Mouse (Mus musculus): Measurements from ENCODE around the gene Dnase2b.

DNA sequence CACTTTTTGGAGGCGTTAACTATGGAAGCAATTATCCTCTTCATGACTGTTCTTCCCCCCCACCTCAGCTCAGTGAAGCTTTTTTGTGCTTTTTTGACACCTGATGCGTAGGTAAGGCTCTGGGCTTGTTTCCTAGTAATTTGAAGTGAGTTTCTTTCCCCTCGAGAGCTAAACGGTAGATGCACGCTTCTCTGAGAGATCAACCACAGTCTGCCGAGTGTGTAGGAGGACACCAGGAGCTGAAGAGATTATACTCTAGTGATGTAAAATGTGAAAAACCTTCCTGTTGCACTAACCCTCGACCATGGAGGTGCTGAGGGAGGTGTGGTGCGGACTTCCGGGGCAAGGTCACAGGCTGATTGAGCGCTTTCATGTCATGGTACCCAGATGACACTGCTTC is 4.7 kb upstream of the Dnase2b start:
- no peak for TF ChIP-seq CTCF (IDR thresholded peaks at IDR 0.05; ENCODE audit: low read depth, low read length)
- no peak for TF ChIP-seq POLR2A (IDR thresholded peaks at IDR 0.05; ENCODE audit: extremely low read depth, insufficient read depth, low read length)

Measured in liver, adult 2 months (tissue).